Mouse (Mus musculus) intestine, embryonic 14.5 days (tissue): ENCODE results near the gene Map3k11. TPM values are rescaled to one million over a fixed set of nuclear protein-coding genes. Genes with fewer than 3 reads are reported as not detected.

Experiments used
- microRNA-seq: library from miRNA; unstranded; fragments of <30 nt; microRNA quantifications from one replicate; pipeline ENCODE4, GENCODE M21; 2016
- polyA plus RNA-seq: library from polyadenylated mRNA; unstranded; fragments of >200 nt; fragmentation: Nextera tagmentation; extraction: Ambion mirVana; gene quantifications from 2 replicates; pipeline ENCODE4 v1.2.1, GENCODE M21; 2014

The Map3k11 gene
- polyA plus RNA-seq, 1 experiment from 2014 or later: 28.8 TPM

Small RNAs within 50 kb of the gene (microRNA-seq; reads per million reads assigned to microRNA genes)
- gene Mir6987: 0.42 reads per million

Other genes starting within 250 kb of the Map3k11 start
- gene Fosl1, start 241.2 kb upstream of the Map3k11 start, polyA plus RNA-seq: not detected in 2 replicates
- gene Ccdc85b, start 230.8 kb upstream of the Map3k11 start, polyA plus RNA-seq: 7.1 TPM in 2 replicates
- gene Fibp, start 228.1 kb upstream of the Map3k11 start, polyA plus RNA-seq: 111 and 112 TPM in 2 replicates
- gene Ctsw, start 220.2 kb upstream of the Map3k11 start, polyA plus RNA-seq: 1.6 and 2.0 TPM in 2 replicates
- gene Efemp2, start 214.8 kb upstream of the Map3k11 start, polyA plus RNA-seq: 136 and 151 TPM in 2 replicates
- gene Mus81, start 200.3 kb upstream of the Map3k11 start, polyA plus RNA-seq: 37.0 and 38.3 TPM in 2 replicates
- gene Cfl1, start 198.3 kb upstream of the Map3k11 start, polyA plus RNA-seq: 2,844 and 3,105 TPM in 2 replicates
- gene 1700020D05Rik, start 185.0 kb upstream of the Map3k11 start, polyA plus RNA-seq: not detected in 2 replicates
- 9.4 and 10.8 TPM in 2 replicates for gene Snx32, start 178.2 kb upstream of the Map3k11 start, polyA plus RNA-seq
- gene Ovol1, start 128.1 kb upstream of the Map3k11 start, polyA plus RNA-seq: 17.5 and 18.6 TPM in 2 replicates
- 6.1 and 6.5 TPM in 2 replicates for gene Ap5b1, start 120.7 kb upstream of the Map3k11 start, polyA plus RNA-seq
- gene Rnaseh2c, start 86.9 kb upstream of the Map3k11 start, polyA plus RNA-seq: 124 and 131 TPM in 2 replicates
- gene Kat5, start 78.5 kb upstream of the Map3k11 start, polyA plus RNA-seq: 31.8 and 33.3 TPM in 2 replicates
- 46.7 and 51.2 TPM in 2 replicates for gene Rela, start 51.3 kb upstream of the Map3k11 start, polyA plus RNA-seq
- gene Sipa1, start 25.0 kb upstream of the Map3k11 start, polyA plus RNA-seq: 18.0 and 21.7 TPM in 2 replicates
- 27.6 and 30.8 TPM in 2 replicates for gene Pcnx3, start 166 bp downstream of the Map3k11 start, polyA plus RNA-seq
- gene Kcnk7, start 15.6 kb downstream of the Map3k11 start, polyA plus RNA-seq: 0.30 and 0.45 TPM in 2 replicates
- gene Ehbp1l1, start 37.6 kb downstream of the Map3k11 start, polyA plus RNA-seq: 29.6 and 33.6 TPM in 2 replicates
- gene Fam89b, start 40.9 kb downstream of the Map3k11 start, polyA plus RNA-seq: 85.8 and 95.7 TPM in 2 replicates
- gene Ltbp3, start 52.2 kb downstream of the Map3k11 start, polyA plus RNA-seq: 30.1 and 36.0 TPM in 2 replicates
- gene Scyl1, start 82.7 kb downstream of the Map3k11 start, polyA plus RNA-seq: 68.8 and 69.2 TPM in 2 replicates
- 18.2 and 18.9 TPM in 2 replicates for gene Frmd8, start 186.5 kb downstream of the Map3k11 start, polyA plus RNA-seq
- gene Slc25a45, start 189.1 kb downstream of the Map3k11 start, polyA plus RNA-seq: 2.1 and 2.5 TPM in 2 replicates
- 2.0 and 2.1 TPM in 2 replicates for gene Tigd3, start 205.4 kb downstream of the Map3k11 start, polyA plus RNA-seq
- 131 and 145 TPM in 2 replicates for gene Dpf2, start 224.3 kb downstream of the Map3k11 start, polyA plus RNA-seq
- 7.0 and 9.3 TPM in 2 replicates for gene Cdc42ep2, start 236.1 kb downstream of the Map3k11 start, polyA plus RNA-seq